Mouse (Mus musculus) cerebellum, adult 2 months (tissue): ENCODE measurements around the gene Ripk4.

Source experiments
- CTCF ChIP-seq: fragments of 200-500 bp; IDR thresholded peaks from 2 replicates; pipeline ENCODE4 v1.5.1; 2011; ENCODE audit warnings: low read depth, mild to moderate bottlenecking, control low read depth, low read length, moderate library complexity, borderline replicate concordance; ENCODE audit not compliant: insufficient read depth
- POLR2A ChIP-seq: fragments of 200-500 bp; IDR thresholded peaks from 2 replicates; pipeline ENCODE4 v1.6.1; 2011; ENCODE audit warnings: low read length, control low read depth, borderline replicate concordance; ENCODE audit not compliant: insufficient read depth

- TF ChIP-seq POLR2A (no peak), CTCF (no peak)
Observed at GRCm38 (mm10) chr16:97726436-97726835, 37.2 kb downstream of the Ripk4 start.
